Mouse (Mus musculus) erythroblast, embryonic 14.5 days (primary cell): Measurements from ENCODE around the gene Gtf2b.

Experiments used
- GATA1 ChIP-seq: IDR thresholded peaks from 2 replicates; pipeline ENCODE4 v1.6.1; 2012; ENCODE audit warnings: low read length, inconsistent platforms, mixed read lengths
- TAL1 ChIP-seq: IDR thresholded peaks from 3 replicates; pipeline ENCODE4 v1.6.1; 2012; ENCODE audit warnings: low read length, inconsistent platforms, mixed read lengths

DNA sequence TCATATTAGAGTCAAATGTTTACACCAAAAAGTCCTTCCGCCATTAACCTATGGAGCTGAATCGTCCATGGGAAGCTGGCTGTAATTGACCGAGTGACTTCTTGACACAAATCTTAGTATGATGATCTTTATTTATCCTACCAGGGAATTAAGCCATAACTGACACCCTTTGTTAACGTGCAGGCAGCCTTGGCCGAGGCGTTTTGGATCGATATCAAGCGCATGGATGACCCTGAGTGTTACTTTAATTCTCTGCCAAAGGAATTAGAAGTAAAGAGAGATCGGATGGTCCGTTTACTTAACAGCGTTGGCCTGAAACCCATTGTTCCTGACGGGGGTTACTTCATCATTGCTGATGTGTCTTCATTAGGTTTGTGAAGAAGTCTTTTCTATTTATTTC is 30.6 kb upstream of the Gtf2b start:
- TF ChIP-seq TAL1 (no peak), GATA1 (no peak)
